Mouse (Mus musculus): ENCODE measurements at regions not wholly inside any gene's neighbourhood (a gene's known extent, or its start where the extent isn't known, plus 50 kb on each side); places are given as distances from the start of the nearest gene placed in this dataset.

GRCm38 (mm10) chr14:76617889-76618288 lies 61.2 kb upstream of the Serp2 start:
- no peak for DNase-seq (ENCODE audit: extremely low spot score in 1 of 2, low spot score in 1 of 2)

- DNase-seq (ENCODE audit: extremely low spot score in 1 of 2, low spot score in 1 of 2), result no peak
These were observed 60.8 kb upstream of the Serp2 start for GRCm38 (mm10) chr14:76617447-76617846.

GRCm38 (mm10) chr14:76616367-76616683 lies 59.6 kb upstream of the Serp2 start:
- DNase-seq (ENCODE audit: extremely low spot score in 1 of 2, low spot score in 1 of 2), result no peak

- DNase-seq (ENCODE audit: extremely low spot score in 1 of 2, low spot score in 1 of 2), result no peak
These were observed 59.1 kb upstream of the Serp2 start for GRCm38 (mm10) chr14:76615603-76616366.

GRCm38 (mm10) chr14:76615182-76615581 lies 58.5 kb upstream of the Serp2 start:
- DNase-seq (ENCODE audit: extremely low spot score in 1 of 2, low spot score in 1 of 2), result no peak

- no peak for DNase-seq (ENCODE audit: extremely low spot score in 1 of 2, low spot score in 1 of 2)
These were observed 58.0 kb upstream of the Serp2 start for GRCm38 (mm10) chr14:76614682-76615081.

- no peak for DNase-seq (ENCODE audit: extremely low spot score in 1 of 2, low spot score in 1 of 2)
These were observed 56.9 kb upstream of the Serp2 start for GRCm38 (mm10) chr14:76613604-76614003.

- DNase-seq (ENCODE audit: extremely low spot score in 1 of 2, low spot score in 1 of 2), result peak in 1 of 2 experiments; percentile 79
These were observed 54.0 kb upstream of the Serp2 start for GRCm38 (mm10) chr14:76610429-76611378.

Data from frontal cortex, adult 2 months (tissue).